Mouse (Mus musculus): Measurements from ENCODE around the gene Gm20683. TPM values are rescaled to one million over a fixed set of nuclear protein-coding genes. Genes with fewer than 3 reads are reported as not detected.

Gm20683 gene
- polyA plus RNA-seq, 1 experiment, result 6.7 TPM

- H3K4me1 ChIP-seq (ENCODE audit: control insufficient read depth, insufficient read depth, low read length), result peaks cover 7% of the 10 kb centered on the region
- H3K4me3 ChIP-seq (replicated peaks; ENCODE audit: control insufficient read depth, low read depth, low read length), result no peak overlapping the region
- 83% methylated on average over 3 of the region's 3 CpGs for WGBS
- no peak overlapping the region for H3K27ac ChIP-seq (ENCODE audit: control insufficient read depth, insufficient read depth, low read depth, low read length, poor library complexity)
- no peak for TF ChIP-seq POLR2A (IDR thresholded peaks at IDR 0.05; ENCODE audit: borderline replicate concordance, control insufficient read depth, low read depth, low read length)
These were observed 946 bp upstream of the Gm20683 start for GRCm38 (mm10) chr17:25842509-25842908.

DNA sequence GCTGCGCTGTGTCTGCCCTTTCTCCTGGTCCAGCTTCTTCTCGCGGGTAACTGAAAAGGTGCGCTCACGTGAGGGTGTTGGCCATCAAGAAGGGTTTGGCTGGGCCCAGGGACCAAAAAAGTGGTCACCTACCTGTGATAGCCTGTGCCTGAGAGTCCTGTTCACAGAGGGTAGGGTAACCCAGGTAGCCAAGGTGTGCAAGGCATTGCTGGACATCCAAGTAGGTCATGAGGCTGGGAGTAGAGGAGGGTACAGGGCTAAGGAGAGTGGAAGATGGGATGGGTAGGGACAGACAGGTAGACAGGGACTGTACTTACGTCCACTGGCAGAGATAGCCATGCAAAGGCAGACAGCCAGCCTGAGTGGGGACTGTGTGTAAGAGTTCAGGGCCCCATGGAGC, 1.0 kb downstream of the Gm20683 start:
- H3K4me1 ChIP-seq (ENCODE audit: control insufficient read depth, insufficient read depth, low read length), result peaks cover 7% of the 10 kb centered on the region
- 94% methylated on average over 6 of the region's 6 CpGs for WGBS
- H3K27ac ChIP-seq (ENCODE audit: control insufficient read depth, insufficient read depth, low read depth, low read length, poor library complexity), result no peak overlapping the region
- TF ChIP-seq POLR2A (IDR thresholded peaks at IDR 0.05; ENCODE audit: borderline replicate concordance, control insufficient read depth, low read depth, low read length) (no peak), CTCF (IDR thresholded peaks at IDR 0.05; ENCODE audit: control insufficient read depth, insufficient read depth, low read length) (no peak)
- H3K4me3 ChIP-seq (replicated peaks; ENCODE audit: control insufficient read depth, low read depth, low read length), result no peak overlapping the region

GRCm38 (mm10) chr17:25839455-25840235, 1.9 kb downstream of the Gm20683 start:
- TF ChIP-seq CTCF (IDR thresholded peaks at IDR 0.05; ENCODE audit: control insufficient read depth, insufficient read depth, low read length) (no peak), POLR2A (IDR thresholded peaks at IDR 0.05; ENCODE audit: borderline replicate concordance, control insufficient read depth, low read depth, low read length) (no peak)
- Histone ChIP-seq H3K4me3 (replicated peaks; ENCODE audit: control insufficient read depth, low read depth, low read length) (no peak overlapping the region), H3K27ac (ENCODE audit: control insufficient read depth, insufficient read depth, low read depth, low read length, poor library complexity) (no peak overlapping the region), H3K4me1 (ENCODE audit: control insufficient read depth, insufficient read depth, low read length) (peaks cover 5% of the 10 kb centered on the region)
- WGBS, result 88% methylated on average over 14 of the region's 14 CpGs

DNA sequence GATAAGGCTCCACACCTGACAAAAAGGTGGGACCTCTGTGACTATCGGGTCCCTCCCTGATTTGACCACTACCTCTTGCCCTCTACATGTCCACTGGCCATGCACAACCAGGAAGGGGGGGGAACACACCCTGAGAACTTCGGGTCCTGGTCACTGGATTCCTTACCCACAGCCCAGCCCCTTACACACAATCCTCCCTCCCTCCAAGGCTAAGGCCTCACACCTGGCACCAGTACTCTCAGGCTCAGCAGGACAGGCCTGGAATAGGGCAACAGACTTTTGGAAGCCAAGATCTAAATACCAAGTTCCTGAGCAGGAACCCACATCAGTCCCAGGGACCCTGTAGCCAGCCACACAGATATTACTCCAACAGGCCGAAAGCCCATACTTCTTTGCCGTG, 2.7 kb downstream of the Gm20683 start:
- 83% methylated on average over 4 of the region's 4 CpGs for WGBS
- H3K27ac ChIP-seq (ENCODE audit: control insufficient read depth, insufficient read depth, low read depth, low read length, poor library complexity), result no peak overlapping the region
- no peak for TF ChIP-seq CTCF (IDR thresholded peaks at IDR 0.05; ENCODE audit: control insufficient read depth, insufficient read depth, low read length)
- H3K4me3 ChIP-seq (replicated peaks; ENCODE audit: control insufficient read depth, low read depth, low read length), result no peak overlapping the region
- peaks cover 5% of the 10 kb centered on the region for H3K4me1 ChIP-seq (ENCODE audit: control insufficient read depth, insufficient read depth, low read length)

DNA sequence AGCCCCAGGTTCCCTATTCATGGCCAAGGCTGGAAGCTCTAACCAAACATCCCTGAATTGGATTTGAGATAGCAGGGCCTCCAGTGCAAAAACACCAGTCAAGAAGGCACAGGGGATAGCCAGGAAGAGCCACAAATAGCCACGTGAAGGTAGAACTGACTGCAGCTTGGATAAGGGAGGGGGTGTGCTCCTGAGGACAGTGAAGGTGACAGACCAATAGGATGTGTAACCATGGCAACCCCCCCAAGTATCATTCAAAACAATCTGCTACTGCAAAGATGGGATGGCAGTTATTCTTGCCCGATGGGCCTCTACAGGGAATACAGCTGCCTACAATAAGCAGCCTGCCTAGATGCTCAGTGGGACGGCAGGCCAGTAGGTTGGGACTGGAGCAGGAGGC, 4.0 kb downstream of the Gm20683 start:
- TF ChIP-seq CTCF (IDR thresholded peaks at IDR 0.05; ENCODE audit: control insufficient read depth, insufficient read depth, low read length) (no peak), POLR2A (IDR thresholded peaks at IDR 0.05; ENCODE audit: borderline replicate concordance, control insufficient read depth, low read depth, low read length) (no peak)
- Histone ChIP-seq H3K27ac (ENCODE audit: control insufficient read depth, insufficient read depth, low read depth, low read length, poor library complexity) (no peak overlapping the region), H3K4me1 (ENCODE audit: control insufficient read depth, insufficient read depth, low read length) (no peaks in the 10 kb centered on the region), H3K4me3 (replicated peaks; ENCODE audit: control insufficient read depth, low read depth, low read length) (no peak overlapping the region)
- 77% methylated on average over 3 of the region's 3 CpGs for WGBS

DNA sequence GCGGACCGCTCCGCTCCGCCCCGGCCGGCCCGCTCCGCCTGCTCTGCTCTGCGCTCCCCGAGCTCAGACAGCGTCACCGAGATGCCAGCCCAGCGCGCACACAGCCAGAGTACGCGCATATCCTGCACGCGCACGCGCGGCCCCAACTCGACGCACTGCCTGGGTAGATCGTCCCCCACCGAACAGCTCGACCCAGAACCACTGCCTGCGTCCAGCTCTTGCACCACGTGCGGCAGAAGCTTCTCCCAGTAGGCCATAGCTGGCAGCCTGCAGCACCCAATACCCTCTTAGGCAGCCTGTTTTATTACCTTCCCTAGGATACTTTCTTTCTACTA, 4.5 kb downstream of the Gm20683 start, which contains the start of gene Rhbdl1:
Gene Rhbdl1 (minus strand): TSS at position 220 of the 335 bp plus-strand sequence.
- no peak within 1 kb of the TSS for H3K27ac ChIP-seq (ENCODE audit: control insufficient read depth, insufficient read depth, low read depth, low read length, poor library complexity)
- TF ChIP-seq POLR2A (IDR thresholded peaks at IDR 0.05; ENCODE audit: borderline replicate concordance, control insufficient read depth, low read depth, low read length) (0 out of 2 replicates have a peak, but pooled peaks have one; percentile 15), CTCF (IDR thresholded peaks at IDR 0.05; ENCODE audit: control insufficient read depth, insufficient read depth, low read length) (no peak)
- H3K4me1 ChIP-seq (ENCODE audit: control insufficient read depth, insufficient read depth, low read length), result no peaks in the 10 kb centered on the region
- H3K4me3 ChIP-seq (replicated peaks; ENCODE audit: control insufficient read depth, low read depth, low read length), result no peak within 1 kb of the TSS
- WGBS, result 1% methylated on average over 29 of the region's 29 CpGs

DNA sequence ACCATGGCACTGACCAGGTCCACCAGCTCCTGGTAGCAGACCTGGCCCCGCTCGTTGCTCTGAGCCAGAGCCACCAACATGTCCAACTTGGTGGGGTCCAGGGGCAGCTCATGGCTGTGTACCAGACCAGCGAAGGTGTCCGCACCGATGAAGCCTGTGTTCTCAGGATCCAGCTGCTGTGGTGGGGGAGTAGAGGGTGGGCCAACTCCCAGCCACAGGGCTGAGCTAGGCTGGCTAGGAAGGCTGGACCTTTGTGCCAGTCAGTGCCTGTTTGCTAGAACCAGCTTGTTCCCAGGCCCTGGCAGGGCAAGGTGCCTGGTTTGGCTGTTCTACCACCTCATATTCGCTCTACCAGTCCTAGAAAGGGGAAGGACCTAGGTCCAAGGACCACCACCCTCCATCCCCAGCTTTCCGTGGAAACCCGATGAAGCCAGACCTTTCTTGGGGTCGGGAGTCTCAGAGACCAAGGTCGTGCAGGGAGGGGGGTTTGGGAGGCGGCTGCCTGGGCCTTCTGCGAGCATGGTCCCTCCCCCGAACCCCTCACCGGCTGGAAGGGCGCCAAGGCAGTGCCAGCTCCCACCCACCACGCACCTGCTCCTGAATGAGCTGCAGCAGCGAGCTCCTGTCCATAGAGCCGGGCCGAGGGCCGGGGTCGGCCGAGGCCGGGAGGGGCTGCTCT, 5.0 kb downstream of the Gm20683 start:
- H3K4me3 ChIP-seq (replicated peaks; ENCODE audit: control insufficient read depth, low read depth, low read length), result no peak overlapping the region
- peaks cover 3% of the 10 kb centered on the region; the same call in 1 of the 2 replicates for H3K4me1 ChIP-seq (ENCODE audit: control insufficient read depth, insufficient read depth, low read length)
- TF ChIP-seq CTCF (IDR thresholded peaks at IDR 0.05; ENCODE audit: control insufficient read depth, insufficient read depth, low read length), result no peak
- 0 out of 2 replicates have a peak, but pooled peaks have one; percentile 30 for TF ChIP-seq POLR2A (IDR thresholded peaks at IDR 0.05; ENCODE audit: borderline replicate concordance, control insufficient read depth, low read depth, low read length)
- H3K27ac ChIP-seq (ENCODE audit: control insufficient read depth, insufficient read depth, low read depth, low read length, poor library complexity), result no peak overlapping the region
- 23% methylated on average over 23 of the region's 23 CpGs for WGBS

DNA sequence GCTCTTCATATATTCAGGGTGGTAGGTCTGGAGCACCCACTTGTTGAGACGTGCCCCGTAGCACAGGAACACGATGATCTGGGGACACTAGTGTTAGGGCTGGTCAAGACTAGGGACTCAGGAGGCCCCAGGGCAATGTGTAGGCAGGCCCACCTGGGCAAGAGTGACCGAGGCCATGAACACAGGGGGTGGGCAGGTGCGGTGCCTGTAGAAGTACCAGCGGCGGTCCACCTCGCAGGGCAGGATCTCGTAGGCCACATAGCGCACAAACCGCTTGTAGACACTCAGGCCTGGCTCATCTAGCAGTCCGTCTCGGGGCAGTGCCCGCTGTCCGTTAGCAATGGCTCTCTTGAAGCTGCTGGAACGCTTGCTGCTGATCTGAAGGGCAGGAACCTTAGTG, 5.7 kb downstream of the Gm20683 start:
- Histone ChIP-seq H3K27ac (ENCODE audit: control insufficient read depth, insufficient read depth, low read depth, low read length, poor library complexity) (no peak overlapping the region), H3K4me3 (replicated peaks; ENCODE audit: control insufficient read depth, low read depth, low read length) (no peak overlapping the region), H3K4me1 (ENCODE audit: control insufficient read depth, insufficient read depth, low read length) (peaks cover 3% of the 10 kb centered on the region; the same call in 1 of the 2 replicates)
- WGBS, result 92% methylated on average over 16 of the region's 16 CpGs
- TF ChIP-seq CTCF (IDR thresholded peaks at IDR 0.05; ENCODE audit: control insufficient read depth, insufficient read depth, low read length), result no peak
- no peak for TF ChIP-seq POLR2A (IDR thresholded peaks at IDR 0.05; ENCODE audit: borderline replicate concordance, control insufficient read depth, low read depth, low read length)
